Mouse (Mus musculus) CH12.LX (cell line): ENCODE measurements around the gene Rbks. TPM values are rescaled to one million over a fixed set of nuclear protein-coding genes. Genes with fewer than 3 reads are reported as not detected.

ENCODE experiments used
- DNase-seq: peaks from one replicate; pipeline ENCODE4 v3.0.0-alpha.2; 2013; ENCODE audit errors: extremely low read depth
- H3K27ac ChIP-seq: 2 replicates; pipeline ENCODE4 v1.5.1; 2012; ENCODE audit warnings: low read depth, mild to moderate bottlenecking, control low read depth, moderate library complexity; ENCODE audit not compliant: insufficient read depth
- H3K27me3 ChIP-seq: replicated peaks from 2 replicates; pipeline ENCODE3; 2012; ENCODE audit warnings: inconsistent platforms
- H3K36me3 ChIP-seq, 2 experiments: replicated peaks in 1 of 2; 2 replicates each; pipeline versions ENCODE3 to v1.6.1; 2012; ENCODE audit warnings: inconsistent platforms in 1 of 2, low read length in 1 of 2, mild to moderate bottlenecking in 1 of 2, mixed read lengths in 1 of 2, moderate library complexity in 1 of 2; ENCODE audit not compliant: control insufficient read depth in 1 of 2, insufficient read depth in 1 of 2
- H3K4me1 ChIP-seq, 2 experiments: 2 replicates each; pipeline ENCODE4 v1.6.1; 2012; ENCODE audit warnings: inconsistent platforms in 1 of 2, moderate library complexity in 1 of 2; ENCODE audit not compliant: insufficient read depth in 2 of 2, control insufficient read depth in 1 of 2
- H3K4me2 ChIP-seq: 2 replicates; pipeline ENCODE4 v1.6.1; 2012; ENCODE audit warnings: low read depth, mild to moderate bottlenecking, control low read depth; ENCODE audit not compliant: poor library complexity, insufficient read depth, severe bottlenecking
- H3K4me3 ChIP-seq, 3 experiments: fragments of 150-350 bp in 1 of 3; sonication (generic) in 1 of 3; replicated peaks in 1 of 3; 2 replicates each; pipeline versions ENCODE3 to v1.5.1; 2011 to 2012; ENCODE audit warnings: low read depth in 2 of 3, low read length in 2 of 3, mild to moderate bottlenecking in 2 of 3, moderate library complexity in 2 of 3, control low read depth in 1 of 3, improper control_type of control experiment in 1 of 3, inconsistent platforms in 1 of 3, mixed read lengths in 1 of 3; ENCODE audit not compliant: poor library complexity in 1 of 3
- H3K79me2 ChIP-seq: replicated peaks from 2 replicates; pipeline ENCODE4 v1.6.1; 2012; ENCODE audit warnings: mild to moderate bottlenecking, moderate library complexity; ENCODE audit not compliant: control insufficient read depth, poor library complexity, insufficient read depth, severe bottlenecking; ENCODE audit errors: extremely low read depth
- H3K9ac ChIP-seq: 2 replicates; pipeline ENCODE4 v1.6.1; 2012; ENCODE audit warnings: low read depth, mild to moderate bottlenecking, control low read depth, moderate library complexity; ENCODE audit not compliant: insufficient read depth
- H3K9me3 ChIP-seq: replicated peaks from 2 replicates; pipeline ENCODE3; 2012; ENCODE audit warnings: low read length, inconsistent platforms, mixed read lengths
- BHLHE40 ChIP-seq: IDR thresholded peaks from 2 replicates; pipeline ENCODE4 v1.6.1; 2011; ENCODE audit warnings: mild to moderate bottlenecking, low read depth, low read length, improper control_type of control experiment
- CTCF ChIP-seq, 2 experiments: IDR thresholded peaks in 1 of 2; conservative IDR thresholded peaks in 1 of 2; 2 replicates each; pipeline ENCODE4 v1.5.1; 2011 to 2012; ENCODE audit warnings: low read depth in 2 of 2, low read length in 2 of 2, improper control_type of control experiment in 1 of 2, inconsistent platforms in 1 of 2, mild to moderate bottlenecking in 1 of 2, moderate library complexity in 1 of 2
- E2F4 ChIP-seq: IDR thresholded peaks from 2 replicates; pipeline ENCODE4 v1.6.1; 2011; ENCODE audit warnings: low read depth, low read length, improper control_type of control experiment; ENCODE audit not compliant: insufficient replicate concordance
- ELF1 ChIP-seq: IDR thresholded peaks from 2 replicates; pipeline ENCODE4 v1.6.1; 2014; ENCODE audit warnings: low read depth, mild to moderate bottlenecking, inconsistent platforms, low read length, improper control_type of control experiment
- EP300 ChIP-seq: IDR thresholded peaks from 2 replicates; pipeline ENCODE4 v1.6.1; 2011; ENCODE audit warnings: low read length, improper control_type of control experiment
- IRF4 ChIP-seq: IDR thresholded peaks from 2 replicates; pipeline ENCODE4 v1.6.1; 2014; ENCODE audit warnings: low read depth, mild to moderate bottlenecking, inconsistent platforms, low read length, improper control_type of control experiment
- JUN ChIP-seq: IDR thresholded peaks from 2 replicates; pipeline ENCODE4 v1.6.1; 2011; ENCODE audit warnings: low read depth, mild to moderate bottlenecking, low read length, improper control_type of control experiment, moderate library complexity; ENCODE audit not compliant: insufficient read depth
- JUND ChIP-seq: conservative IDR thresholded peaks from 2 replicates; pipeline ENCODE4 v1.6.1; 2011; ENCODE audit warnings: low read depth, low read length, improper control_type of control experiment
- MAFK ChIP-seq: IDR thresholded peaks from 2 replicates; pipeline ENCODE4 v1.6.1; 2011; ENCODE audit warnings: low read length, improper control_type of control experiment; ENCODE audit not compliant: insufficient replicate concordance
- MAX ChIP-seq: IDR thresholded peaks from 2 replicates; pipeline ENCODE4 v1.6.1; 2011; ENCODE audit warnings: low read length, improper control_type of control experiment
- MAZ ChIP-seq: IDR thresholded peaks from 2 replicates; pipeline ENCODE4 v1.6.1; 2012; ENCODE audit warnings: low read depth, mild to moderate bottlenecking, inconsistent platforms, low read length, improper control_type of control experiment, moderate library complexity
- MEF2A ChIP-seq: IDR thresholded peaks from 2 replicates; pipeline ENCODE4 v1.6.1; 2014; ENCODE audit warnings: low read depth, mild to moderate bottlenecking, inconsistent platforms, low read length, improper control_type of control experiment, borderline replicate concordance
- MXI1 ChIP-seq: IDR thresholded peaks from 2 replicates; pipeline ENCODE4 v1.6.1; 2011; ENCODE audit warnings: mild to moderate bottlenecking, low read depth, low read length, improper control_type of control experiment
- MYC ChIP-seq: IDR thresholded peaks from 2 replicates; pipeline ENCODE4 v1.6.1; 2011; ENCODE audit warnings: low read depth, mild to moderate bottlenecking, improper control_type of control experiment, low read length
- NRF1 ChIP-seq: IDR thresholded peaks from 2 replicates; pipeline ENCODE4 v1.6.1; 2014; ENCODE audit warnings: low read depth, mild to moderate bottlenecking, inconsistent platforms, low read length, improper control_type of control experiment, moderate library complexity
- POLR2A ChIP-seq: IDR thresholded peaks from 2 replicates; pipeline ENCODE4 v1.6.1; 2011; ENCODE audit warnings: low read depth, mild to moderate bottlenecking, improper control_type of control experiment, low read length
- POLR2AphosphoS2 ChIP-seq: IDR thresholded peaks from 2 replicates; pipeline ENCODE4 v1.6.1; 2011; ENCODE audit warnings: low read depth, low read length, improper control_type of control experiment
- RAD21 ChIP-seq: IDR thresholded peaks from 2 replicates; pipeline ENCODE4 v1.6.1; 2011; ENCODE audit warnings: low read depth, mild to moderate bottlenecking, low read length, improper control_type of control experiment, moderate library complexity
- RCOR1 ChIP-seq: conservative IDR thresholded peaks from 2 replicates; pipeline ENCODE4 v1.6.1; 2012; ENCODE audit warnings: low read depth, mild to moderate bottlenecking, inconsistent platforms, low read length, improper control_type of control experiment
- SIN3A ChIP-seq: IDR thresholded peaks from 2 replicates; pipeline ENCODE4 v1.6.1; 2012; ENCODE audit warnings: low read length, improper control_type of control experiment, inconsistent platforms
- SMC3 ChIP-seq: IDR thresholded peaks from 2 replicates; pipeline ENCODE4 v1.6.1; 2011; ENCODE audit warnings: low read depth, low read length, improper control_type of control experiment
- TBP ChIP-seq: conservative IDR thresholded peaks from 2 replicates; pipeline ENCODE4 v1.6.1; 2011; ENCODE audit warnings: low read depth, low read length, improper control_type of control experiment
- TCF12 ChIP-seq: IDR thresholded peaks from 2 replicates; pipeline ENCODE4 v1.6.1; 2014; ENCODE audit warnings: low read depth, mild to moderate bottlenecking, inconsistent platforms, low read length, improper control_type of control experiment
- UBTF ChIP-seq: IDR thresholded peaks from 2 replicates; pipeline ENCODE4 v1.6.1; 2012; ENCODE audit warnings: low read depth, mild to moderate bottlenecking, inconsistent platforms, low read length, improper control_type of control experiment, moderate library complexity
- USF2 ChIP-seq: conservative IDR thresholded peaks from 2 replicates; pipeline ENCODE4 v1.6.1; 2011; ENCODE audit warnings: low read depth, low read length, improper control_type of control experiment
- ZC3H11A ChIP-seq: IDR thresholded peaks from 2 replicates; pipeline ENCODE4 v1.6.1; 2012; ENCODE audit warnings: low read depth, mild to moderate bottlenecking, inconsistent platforms, low read length, improper control_type of control experiment
- ZKSCAN1 ChIP-seq: IDR thresholded peaks from 2 replicates; pipeline ENCODE4 v1.6.1; 2012; ENCODE audit warnings: low read depth, inconsistent platforms, low read length, improper control_type of control experiment, borderline replicate concordance
- ZNF384 ChIP-seq: IDR thresholded peaks from 2 replicates; pipeline ENCODE4 v1.6.1; 2012; ENCODE audit warnings: low read depth, low read length, improper control_type of control experiment, inconsistent platforms
- dilution Hi-C: fragments of 300-500 bp; cut with MboI; formaldehyde crosslinking; loops from 2 replicates; pipeline ENCODE4 v1.14.3; 2020; ENCODE audit warnings: low sequenced_read_pairs; ENCODE audit not compliant: extremely low pct_unique_long_range_greater_than_20kb, extremely low pct_ligation_motif_present
- in situ Hi-C: fragments of 300-500 bp; cut with MboI; formaldehyde crosslinking; loops from 3 replicates; pipeline ENCODE4 v1.14.3; 2019; ENCODE audit warnings: low sequenced_read_pairs, low pct_ligation_motif_present, low pct_unique_long_range_greater_than_20kb, mixed read lengths
- polyA plus RNA-seq: library from polyadenylated mRNA; unstranded; fragments of >175 nt; gene quantifications from 2 replicates; pipeline ENCODE4 v1.2.1, GENCODE M21; 2012; ENCODE audit warnings: low read depth; ENCODE audit not compliant: insufficient read length
- total RNA-seq, 2 experiments: library from RNA; depleted of rRNA; stranded (reverse); fragments of 300-350 nt in 1 of 2; fragments of >200 nt in 1 of 2; gene quantifications; 2 replicates each; pipeline ENCODE4 v1.2.3; 2012 to 2014

Gene Rbks
- total and polyA plus RNA-seq, 3 experiments: 3.6 to 9.2 (median 6.8) TPM

- H3K79me2 ChIP-seq: no peaks in the 10 kb centered on the region
- no peak for TF ChIP-seq UBTF
- no peak for TF ChIP-seq NRF1
- no peak for TF ChIP-seq ZNF384
- TF ChIP-seq RCOR1: no peak
- TF ChIP-seq MAZ: no peak
- TF ChIP-seq ZC3H11A: no peak
- no peak for TF ChIP-seq POLR2AphosphoS2
- TF ChIP-seq TBP: no peak
- TF ChIP-seq MAX: peak; percentile 51
- no peak for TF ChIP-seq E2F4
- 0 out of 2 replicates have a peak, but pooled peaks have one; percentile 3 for TF ChIP-seq EP300
- TF ChIP-seq ELF1: no peak
- TF ChIP-seq POLR2A: no peak
- no peak for TF ChIP-seq RAD21
- TF ChIP-seq MXI1: peak; percentile 40; the same call in 1 of the 2 replicates
- TF ChIP-seq MEF2A: no peak
- no peak for TF ChIP-seq CTCF (conservative IDR thresholded peaks at IDR 0.05 in 1 of 2, IDR thresholded peaks at IDR 0.05 in 1 of 2; ENCODE audit: low read depth in 2 of 2, low read length in 2 of 2)
- TF ChIP-seq BHLHE40: no peak
- TF ChIP-seq MAFK: no peak
- H3K27me3 ChIP-seq: no peaks in the 10 kb centered on the region
- no peak overlapping the region for H3K4me2 ChIP-seq
- DNase-seq: peak; percentile 24
- H3K4me3 ChIP-seq: no peak overlapping the region
- H3K4me1 ChIP-seq: peaks cover 15 to 39% of the 10 kb centered on the region in 2 experiments
- peaks cover 0 to 34% of the 10 kb centered on the region in 2 experiments for H3K36me3 ChIP-seq
- dilution Hi-C loops: no loop called here
- in situ Hi-C loops: no loop called here
- H3K9ac ChIP-seq: no peak overlapping the region
- H3K9me3 ChIP-seq: no peaks in the 10 kb centered on the region
- H3K27ac ChIP-seq: no peak overlapping the region
These were observed 53.2 kb downstream of the Rbks start for GRCm38 (mm10) chr5:31644272-31644671.

GRCm38 (mm10) chr5:31642300-31642699 is 55.1 kb downstream of the Rbks start:
- no peak for TF ChIP-seq TCF12
- no peak for TF ChIP-seq USF2
- no peak for TF ChIP-seq ZNF384
- TF ChIP-seq SIN3A: no peak
- TF ChIP-seq MAZ: no peak
- no peak for TF ChIP-seq NRF1
- no peak for TF ChIP-seq JUND
- no peak for TF ChIP-seq IRF4
- no peak for TF ChIP-seq RAD21
- TF ChIP-seq MAX: no peak
- TF ChIP-seq ELF1: no peak
- TF ChIP-seq SMC3: no peak
- no peak for TF ChIP-seq POLR2AphosphoS2
- TF ChIP-seq MEF2A: no peak
- TF ChIP-seq JUN: no peak
- TF ChIP-seq MYC: no peak
- no peak for TF ChIP-seq TBP
- no peak for TF ChIP-seq ZKSCAN1
- no peak for TF ChIP-seq E2F4
- dilution Hi-C loops (no loop called here), in situ Hi-C loops (no loop called here)
- Histone ChIP-seq H3K36me3 (peaks cover 0 to 37% of the 10 kb centered on the region in 2 experiments), H3K27ac (no peak overlapping the region), H3K4me3 (no peak overlapping the region), H3K79me2 (no peaks in the 10 kb centered on the region), H3K9ac (no peak overlapping the region), H3K9me3 (no peaks in the 10 kb centered on the region), H3K4me2 (no peak overlapping the region), H3K27me3 (no peaks in the 10 kb centered on the region), H3K4me1 (peaks cover 15 to 35% of the 10 kb centered on the region in 2 experiments)
- DNase-seq: no peak
